Mouse (Mus musculus) Patski (cell line): ENCODE results near the gene Gm28305. TPM values are rescaled to one million over a fixed set of nuclear protein-coding genes. Genes with fewer than 3 reads are reported as not detected.

Experiments
- ATAC-seq: fragments of 100-300 bp; one replicate; pipeline ENCODE4 v1.8.0; 2021
- CTCF ChIA-PET: fragments of 350-600 bp; sonication (Branson Sonifier 250); formaldehyde crosslinking; loops from one replicate; lab custom pipeline; 2022; ENCODE audit warnings: inconsistent platforms; lab: Charles Lee
- POLR2A ChIA-PET: fragments of 350-600 bp; sonication (Branson Sonifier 250); formaldehyde crosslinking; loops from one replicate; lab custom pipeline; 2022; ENCODE audit warnings: antibody characterized with exemption, inconsistent platforms; lab: Charles Lee
- DNase-seq: peaks from one replicate; pipeline ENCODE4 v3.0.0-alpha.2; 2011; ENCODE audit warnings: low read depth, low spot score
- H3K27me3 ChIP-seq: fragments of 371-371 bp; one replicate; pipeline ENCODE4 v1.5.1; 2021
- CTCF ChIP-seq: fragments of 100-300 bp; IDR thresholded peaks from one replicate; pipeline ENCODE4 v1.5.1; 2021
- in situ Hi-C: fragments of 300-500 bp; cut with MboI; formaldehyde crosslinking; loops from 3 replicates; pipeline ENCODE4 v1.11.1; 2018; ENCODE audit warnings: low pct_unique_long_range_greater_than_20kb, mixed read lengths
- polyA plus RNA-seq: library from polyadenylated mRNA; unstranded; gene quantifications from one replicate; pipeline ENCODE4 v1.2.3, GENCODE M21; 2021

Gm28305 gene
- polyA plus RNA-seq, 1 experiment from 2014 or later: not detected

DNA sequence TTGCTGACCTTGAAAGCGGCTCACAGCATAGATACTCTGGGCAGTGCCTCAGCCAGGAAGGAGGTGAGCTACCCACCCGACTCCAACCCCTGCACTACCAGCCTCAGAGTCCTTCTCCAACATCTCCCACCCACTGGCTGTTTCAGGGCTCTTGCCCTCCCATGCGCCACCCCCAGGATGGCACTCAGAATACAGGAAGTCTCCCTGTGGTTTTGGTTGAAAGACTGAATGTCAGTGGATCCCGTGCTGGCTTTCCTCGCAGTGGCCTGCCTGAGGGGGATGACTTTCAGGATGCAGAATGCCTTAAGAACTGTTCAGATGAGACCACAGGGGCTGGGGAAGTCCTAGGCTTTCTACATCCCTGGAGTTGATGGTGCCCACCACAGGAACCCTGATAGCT lies 82.6 kb downstream of the Gm28305 start:
- H3K27me3 ChIP-seq: no peaks in the 10 kb centered on the region
- ChIA-PET POLR2A (interaction anchor here (0.6 kb wide), 1 partner anchor 22 kb away, joined by 3 read pairs; no protein-coding TSS in a partner anchor), CTCF (interaction anchor here (1.0 to 1.1 kb wide), 2 partner anchors 17 to 30 kb away, joined by 3 read pairs; no protein-coding TSS in a partner anchor)
- no peak for TF ChIP-seq CTCF
- DNase-seq (no peak), ATAC-seq (no peak)
- in situ Hi-C loops: no loop called here

DNA sequence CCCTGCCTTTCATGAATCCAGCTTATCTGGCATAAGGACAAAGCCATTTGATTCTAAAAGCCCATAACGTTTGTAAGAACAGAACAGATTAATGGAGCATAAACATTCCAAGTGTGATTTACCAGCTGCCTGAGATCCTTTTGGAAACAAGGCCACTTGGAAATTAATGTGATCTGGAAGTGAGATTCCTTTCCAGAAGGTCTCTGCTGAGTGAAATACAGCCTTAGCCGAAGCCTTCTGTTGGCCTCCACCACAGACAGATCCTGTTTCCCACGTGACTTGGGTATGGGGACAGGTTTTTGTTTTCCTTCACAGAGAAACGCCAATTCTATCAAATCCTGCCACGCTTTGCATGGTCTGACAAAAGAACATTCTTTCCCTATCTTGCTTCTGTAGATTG lies 83.2 kb downstream of the Gm28305 start:
- in situ Hi-C loops: no loop called here
- CTCF ChIA-PET: interaction anchor here (1.0 kb wide), 1 partner anchor 16 kb away, joined by 3 read pairs; no protein-coding TSS in a partner anchor
- ATAC-seq: no peak
- POLR2A ChIA-PET: no interaction called here
- DNase-seq: peak; percentile 19
- no peaks in the 10 kb centered on the region for H3K27me3 ChIP-seq
- no peak for TF ChIP-seq CTCF

Other genes starting within 250 kb of the Gm28305 start
- gene Nphp3, start 38.1 kb upstream of the Gm28305 start, polyA plus RNA-seq: 4.2 TPM
- 42.2 TPM for gene Uba5, start 22.5 kb downstream of the Gm28305 start, polyA plus RNA-seq
- gene Acad11, start 22.7 kb downstream of the Gm28305 start, polyA plus RNA-seq: 24.7 TPM
- gene Ackr4, start 86.3 kb downstream of the Gm28305 start, polyA plus RNA-seq: 0.23 TPM
- gene Dnajc13, start 222.3 kb downstream of the Gm28305 start, polyA plus RNA-seq: 64.2 TPM